Mouse (Mus musculus) thymus, postnatal 25 days (tissue): ENCODE measurements around the gene Abhd14a.
"Not testable (repeated sequence)": the region's sequence is repeated elsewhere in the genome, so short reads cannot be mapped to it uniquely, and the experiment has no call there.

Source experiments
- DNase-seq: peaks from one replicate; pipeline ENCODE4 v3.0.0; 2022

The Abhd14a gene

DNA sequence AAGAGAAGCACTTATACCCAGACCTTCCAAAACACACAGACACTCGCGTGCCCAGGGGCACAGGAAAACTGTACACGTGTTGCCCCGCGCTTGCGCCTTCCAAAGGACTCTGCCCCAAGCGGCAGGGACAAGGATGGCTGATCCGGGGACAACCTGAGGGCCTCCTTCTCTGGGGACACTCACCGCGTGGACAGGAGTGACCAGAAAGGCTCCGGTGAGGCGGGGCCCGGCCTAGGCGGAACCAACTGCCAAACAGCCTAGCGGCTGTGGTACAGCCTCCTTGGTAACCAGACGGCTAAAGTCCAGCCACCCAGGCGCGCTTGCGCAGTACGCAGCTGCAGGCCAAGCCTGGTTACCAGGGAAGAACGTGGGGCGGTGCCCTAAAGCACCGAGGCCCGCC, at the start of gene Abhd14a, which contains the start of gene Abhd14b:
Gene Abhd14a (minus strand): TSS at position 331 of the 400 bp plus-strand sequence.
Gene Abhd14b (plus strand): TSS at position 112 of the 400 bp plus-strand sequence.
- peak; percentile 77 for DNase-seq

DNA sequence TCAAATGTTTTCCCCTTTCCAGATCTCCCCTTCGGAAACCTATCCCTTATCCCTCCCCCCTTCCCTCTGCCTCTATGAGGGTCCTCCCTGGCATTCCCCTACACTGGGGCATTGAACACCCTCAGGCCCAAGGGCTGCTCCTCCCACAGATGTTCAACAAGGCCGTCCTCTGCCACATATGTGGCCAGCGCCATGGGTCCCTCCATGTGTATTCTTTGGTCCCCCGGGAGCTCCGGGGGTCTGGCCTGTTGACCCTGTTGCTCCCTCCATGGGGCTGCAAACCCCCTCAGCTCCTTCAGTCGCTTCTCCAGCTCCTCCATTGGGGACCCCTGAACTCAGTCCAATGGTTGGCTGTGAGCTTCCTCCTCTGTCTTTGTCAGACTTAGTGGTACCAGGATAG, 40.1 kb upstream of the Abhd14a start:
- not testable (repeated sequence) for DNase-seq

DNA sequence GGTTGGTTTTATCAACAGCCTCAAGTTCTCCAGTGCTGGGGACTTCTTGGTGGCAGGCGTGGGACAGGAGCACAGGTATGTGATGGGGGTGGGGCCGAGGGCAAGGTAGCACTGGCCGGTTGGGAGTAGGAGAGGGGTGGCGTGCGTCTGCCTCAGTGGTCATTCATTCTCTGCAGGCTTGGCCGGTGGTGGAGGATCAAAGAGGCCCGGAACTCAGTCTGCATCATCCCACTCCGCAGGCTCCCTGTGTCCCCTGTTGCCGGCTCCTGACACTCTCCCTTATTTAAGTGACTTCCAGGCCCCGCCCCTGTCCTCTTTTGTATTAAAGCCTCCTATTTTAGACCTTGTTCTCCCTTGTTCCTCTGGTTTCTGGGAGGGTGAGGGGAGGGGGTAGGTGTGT, 37.6 kb upstream of the Abhd14a start:
- DNase-seq, result no peak

DNA sequence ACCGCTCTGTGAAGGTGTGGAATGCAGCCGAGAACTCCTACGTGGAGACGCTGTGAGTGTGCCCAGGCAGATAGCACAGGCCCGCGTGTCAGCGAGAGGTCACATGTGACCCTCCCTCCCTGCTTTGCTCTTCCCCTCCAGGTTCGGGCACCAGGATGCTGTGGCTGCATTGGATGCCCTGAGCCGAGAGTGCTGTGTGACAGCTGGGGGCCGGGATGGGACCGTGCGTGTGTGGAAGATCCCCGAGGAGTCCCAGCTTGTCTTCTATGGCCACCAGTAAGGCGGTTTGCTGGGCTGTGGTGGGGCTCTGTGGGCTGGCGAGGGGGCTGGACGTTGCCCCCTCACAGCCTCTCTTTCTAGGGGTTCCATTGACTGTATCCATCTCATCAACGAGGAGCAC, 36.1 kb upstream of the Abhd14a start:
- no peak for DNase-seq

DNA sequence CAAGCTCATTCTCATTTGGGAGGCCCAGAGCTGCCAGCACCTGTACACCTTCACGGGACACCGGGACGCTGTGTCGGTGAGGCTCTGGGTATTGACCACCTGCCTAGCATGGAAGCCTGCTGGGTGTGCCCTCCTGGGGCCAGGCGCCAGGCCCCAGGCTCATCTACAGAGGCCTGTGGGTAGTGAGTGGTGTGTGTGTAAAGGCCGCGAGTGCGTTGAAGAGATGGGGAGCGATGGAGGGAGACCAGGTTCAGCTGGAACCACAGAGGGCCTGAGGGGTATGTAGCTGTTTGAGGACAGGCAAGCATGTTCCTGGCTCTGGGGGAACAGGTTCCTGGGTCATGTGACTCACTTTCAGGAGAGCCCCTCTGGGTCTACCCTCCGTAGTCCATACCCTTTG, 35.7 kb upstream of the Abhd14a start:
- no peak for DNase-seq

DNA sequence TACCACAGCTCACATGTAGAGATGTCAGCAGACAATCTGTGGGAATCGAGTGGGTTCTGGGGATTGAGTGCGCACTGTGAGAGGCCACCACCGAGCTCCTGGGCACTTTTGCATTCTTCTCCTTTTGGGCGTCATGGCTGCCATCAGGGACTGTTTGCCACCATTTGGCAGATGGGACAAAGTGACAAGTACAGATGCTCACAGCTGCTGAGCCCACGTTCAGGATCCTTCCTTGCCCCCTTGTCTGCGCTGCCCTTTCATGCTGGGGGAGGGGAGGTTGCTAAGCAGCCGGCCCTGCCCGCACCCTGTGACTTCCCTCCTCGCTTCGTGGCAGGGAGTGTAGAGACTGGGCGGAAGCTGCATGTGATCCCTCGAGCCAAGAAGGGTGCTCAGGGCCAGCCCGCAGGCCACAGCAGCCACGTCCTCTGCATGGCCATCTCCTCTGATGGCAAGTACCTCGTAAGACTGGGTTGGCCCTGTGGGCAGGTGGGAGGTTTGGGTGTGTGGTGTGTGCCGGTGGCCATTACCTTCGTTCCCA, 35.2 kb upstream of the Abhd14a start:
- no peak for DNase-seq

DNA sequence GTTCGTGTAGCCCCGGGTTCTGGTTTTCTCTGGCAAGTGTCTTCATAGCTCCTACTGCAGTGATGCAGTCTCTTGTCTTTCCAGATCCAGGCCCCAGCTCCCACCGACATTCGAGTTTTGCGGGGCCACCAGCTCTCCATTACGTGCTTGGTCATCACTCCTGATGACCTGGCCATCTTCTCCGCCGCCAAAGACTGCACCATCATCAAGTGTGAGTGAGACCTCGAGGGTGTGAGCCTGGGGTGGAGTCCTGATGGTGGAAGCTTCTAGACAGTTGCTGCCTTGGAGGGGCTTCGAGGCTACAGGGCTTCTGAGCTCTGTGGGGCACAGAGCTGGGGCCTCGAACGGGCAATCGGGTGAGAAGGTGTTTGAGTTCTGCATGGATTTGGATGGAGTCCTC, 34.2 kb upstream of the Abhd14a start:
- no peak for DNase-seq

DNA sequence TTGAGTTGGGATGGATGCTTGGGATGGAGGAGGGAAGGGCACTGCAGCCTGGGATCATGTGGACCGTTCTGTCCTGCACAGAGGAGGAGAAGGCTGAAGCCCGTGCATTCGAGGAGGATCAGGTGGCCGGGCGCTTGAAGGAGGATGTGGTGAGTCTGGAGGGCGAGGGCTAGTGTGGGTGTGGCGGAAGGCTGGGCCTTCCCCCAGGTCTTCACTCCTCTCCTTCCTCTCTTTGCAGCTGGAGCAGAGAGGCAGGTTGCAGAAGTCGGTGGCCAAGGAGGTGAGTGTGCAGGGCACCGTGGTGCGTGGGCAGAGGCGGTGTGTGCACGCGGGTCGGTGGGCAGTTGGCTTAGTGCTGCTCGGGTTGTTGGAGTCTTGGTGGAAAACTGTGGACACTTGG, 33.6 kb upstream of the Abhd14a start:
- no peak for DNase-seq

DNA sequence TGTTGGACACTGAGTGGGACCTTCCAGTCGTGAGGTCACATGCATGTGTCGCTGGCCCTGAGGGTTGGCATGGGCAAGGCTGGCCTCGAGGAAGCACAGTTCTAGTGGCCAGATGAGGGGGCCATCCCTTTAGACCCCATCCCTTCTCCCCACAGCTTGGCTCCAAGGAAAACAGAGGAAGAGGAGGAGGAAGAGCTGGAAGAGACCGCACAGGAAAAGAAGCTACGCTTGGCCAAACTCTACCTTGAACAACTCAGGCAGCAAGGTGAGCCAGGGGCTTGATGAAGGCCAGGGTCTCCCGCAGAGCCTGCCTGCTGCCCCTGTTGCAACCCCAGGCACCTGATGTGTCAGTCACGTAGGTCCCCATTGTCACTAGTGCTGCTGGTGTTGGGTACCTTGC, 33.1 kb upstream of the Abhd14a start:
- no peak for DNase-seq

DNA sequence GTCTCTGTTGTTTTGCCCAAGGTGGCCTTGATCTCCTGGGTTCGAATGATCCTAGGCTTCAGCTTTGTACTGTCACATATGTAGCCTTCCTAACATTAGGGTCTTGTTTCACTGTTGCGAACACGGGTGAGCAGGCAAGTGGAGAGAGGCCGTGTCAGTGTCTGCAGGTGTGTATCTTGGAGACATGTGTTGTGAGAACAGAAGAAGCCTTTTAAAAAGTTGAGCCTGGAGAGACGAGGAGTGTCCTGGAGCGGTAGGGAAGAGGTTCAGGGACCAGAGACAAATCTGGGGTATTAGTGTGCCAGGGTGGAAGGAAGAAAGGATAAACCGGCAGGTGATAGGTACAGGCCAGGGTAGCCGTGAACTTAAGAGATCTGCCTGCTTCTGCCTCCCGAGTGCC, 30.6 kb upstream of the Abhd14a start:
- DNase-seq, result no peak

DNA sequence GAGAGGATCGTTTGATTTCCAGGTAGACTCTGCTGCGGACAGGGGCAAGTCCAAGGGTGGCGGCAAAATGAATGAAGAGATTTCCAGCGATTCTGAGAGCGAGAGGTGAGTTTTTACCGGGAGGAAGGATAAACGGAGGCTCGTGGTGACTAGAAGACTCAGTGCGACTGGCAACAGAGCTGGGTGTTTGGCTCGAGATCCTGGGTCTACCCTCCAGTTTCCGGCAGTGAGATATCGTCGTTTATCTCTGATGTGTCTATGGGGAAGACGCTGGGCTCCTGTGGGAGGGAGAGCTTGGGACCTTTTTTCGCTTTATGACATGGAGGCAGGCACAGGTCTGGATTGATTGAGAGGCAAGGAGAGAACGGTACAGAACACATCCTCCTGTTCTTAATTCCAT, 30.2 kb upstream of the Abhd14a start:
- DNase-seq, result no peak

DNA sequence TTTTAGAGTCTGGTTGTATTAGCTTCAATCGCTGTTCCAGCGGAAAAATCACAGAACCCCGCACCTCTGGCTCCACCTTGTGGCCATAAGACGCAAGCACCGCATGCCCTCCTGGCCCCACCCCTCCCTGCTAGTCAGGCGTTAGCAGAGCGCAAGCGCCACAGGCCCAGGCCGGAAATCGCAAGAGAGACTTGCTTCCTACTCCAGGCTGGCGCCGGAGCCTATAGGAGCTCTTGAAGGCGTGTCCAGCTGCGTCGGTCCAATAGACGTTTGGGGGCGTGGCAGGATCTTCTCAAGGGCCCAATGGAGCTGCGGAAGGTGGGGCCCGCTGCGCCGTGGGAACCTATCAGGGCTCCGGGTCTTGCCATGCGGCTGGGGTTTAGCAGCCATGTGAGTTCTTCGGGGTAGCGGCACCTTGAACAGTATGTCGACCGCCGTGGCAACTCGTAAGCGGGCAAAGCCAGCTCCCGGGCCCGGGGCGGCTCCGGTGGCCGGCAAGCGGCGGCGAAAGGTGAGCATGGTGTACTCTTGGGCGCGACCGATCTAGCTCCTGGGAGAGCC, 29.5 kb upstream of the Abhd14a start, which contains the start of gene Parp3:
Gene Parp3 (minus strand): TSS at position 26 of the 561 bp plus-strand sequence.
- DNase-seq, result peak; percentile 97

DNA sequence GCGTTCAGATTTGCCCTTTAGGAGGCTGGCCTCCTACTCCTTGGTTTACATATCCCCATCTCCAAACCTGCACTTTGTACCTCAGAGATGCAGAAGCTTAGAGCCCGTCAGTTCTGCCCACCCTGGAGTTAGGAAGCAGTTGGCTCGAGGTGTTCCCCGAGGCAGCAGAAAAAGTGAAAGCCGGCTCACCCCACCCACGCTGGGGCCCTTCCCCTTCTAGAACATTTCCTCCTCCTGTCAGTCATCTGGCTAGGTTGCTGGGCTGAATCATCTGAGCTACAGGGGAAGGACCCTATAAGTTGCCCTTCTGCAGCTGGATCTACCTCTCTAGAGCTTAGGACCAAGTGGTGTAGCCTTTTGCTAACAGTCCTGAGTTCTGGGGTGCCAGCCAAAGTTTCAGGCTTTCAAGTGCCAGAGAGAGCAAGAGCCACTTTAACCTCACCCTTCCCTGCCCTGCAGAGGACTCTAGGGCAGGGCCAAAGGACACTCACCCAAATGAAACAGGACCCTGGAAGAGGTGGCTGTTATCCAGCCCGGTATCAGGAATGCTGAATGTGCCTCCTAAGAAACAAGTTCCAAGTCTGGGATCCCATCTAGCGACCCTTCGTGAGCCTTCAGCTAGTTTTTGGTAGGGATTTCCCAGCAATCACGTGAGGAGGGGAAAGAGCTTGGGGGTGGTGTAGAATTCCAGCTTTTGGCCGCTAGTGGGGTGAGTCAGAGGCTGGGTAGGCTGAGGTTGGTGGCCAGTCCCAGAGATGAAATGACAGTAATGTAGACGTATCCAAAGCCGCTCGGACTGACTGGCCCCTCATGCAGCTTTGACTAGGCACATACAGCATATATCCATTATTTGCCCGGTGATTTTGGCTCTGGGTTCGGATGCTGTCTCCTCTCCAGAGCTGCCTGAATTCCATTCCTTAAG, 28.8 kb upstream of the Abhd14a start:
- peak; percentile 81 for DNase-seq

DNA sequence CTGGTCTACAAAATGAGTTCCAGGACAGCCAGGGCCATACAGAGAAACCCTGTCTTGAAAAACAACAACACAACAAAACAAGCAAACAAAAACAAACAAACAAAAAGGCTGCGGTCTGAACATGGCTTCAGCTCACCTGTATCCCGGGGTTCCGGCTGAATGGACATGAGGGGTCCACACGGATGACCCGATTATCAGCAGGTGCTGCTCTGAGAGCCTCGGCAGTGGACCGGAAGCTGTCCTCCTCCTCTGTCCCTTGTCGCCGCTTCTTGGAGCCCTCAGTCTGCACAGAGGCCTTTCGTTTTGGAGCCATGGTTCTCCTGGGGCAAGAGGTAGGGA, 28.2 kb upstream of the Abhd14a start, which contains the start of gene Rrp9:
Gene Rrp9 (plus strand): TSS at position 301 of the 339 bp plus-strand sequence.
- no peak for DNase-seq

DNA sequence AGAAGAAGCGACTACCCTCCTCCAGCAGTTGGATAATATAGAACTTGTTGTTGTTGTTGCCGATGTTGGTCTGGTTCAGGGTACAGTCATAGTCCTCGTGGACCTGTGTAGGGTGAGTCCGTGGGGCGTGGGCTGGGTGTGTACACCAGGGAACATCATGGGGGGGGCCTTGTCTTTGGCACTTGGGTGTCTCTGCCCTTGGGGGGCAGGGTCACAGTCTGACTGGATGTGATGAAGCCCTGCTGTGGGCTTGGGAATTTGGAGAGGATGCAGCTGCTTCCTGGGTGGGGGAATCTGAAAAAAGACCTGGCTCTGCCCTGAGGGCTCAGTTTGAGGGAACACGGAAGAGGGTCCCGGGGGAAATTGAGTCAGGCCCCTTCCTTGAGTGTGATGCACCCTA, 27.6 kb upstream of the Abhd14a start:
- no peak for DNase-seq

DNA sequence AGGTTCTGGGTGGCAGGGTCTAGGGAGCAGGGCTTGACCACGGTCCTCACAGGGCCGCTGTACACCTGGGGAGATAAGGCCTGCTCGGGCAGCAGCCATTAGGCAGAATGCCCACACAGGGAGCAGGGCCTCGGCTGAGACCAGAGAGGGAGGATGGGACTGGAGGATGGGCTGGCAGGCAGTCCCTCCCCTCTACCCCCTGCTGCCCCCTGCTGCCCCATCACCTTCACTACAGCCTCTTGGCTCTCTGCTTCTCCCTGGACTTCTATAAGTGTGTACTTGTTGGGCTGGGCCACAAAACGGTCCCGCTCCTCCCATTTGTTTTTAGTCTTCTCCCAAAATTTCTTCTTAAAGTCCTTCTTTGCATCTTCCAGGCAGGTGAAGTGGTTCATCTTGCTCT, 27.0 kb upstream of the Abhd14a start:
- peak; percentile 70 for DNase-seq

DNA sequence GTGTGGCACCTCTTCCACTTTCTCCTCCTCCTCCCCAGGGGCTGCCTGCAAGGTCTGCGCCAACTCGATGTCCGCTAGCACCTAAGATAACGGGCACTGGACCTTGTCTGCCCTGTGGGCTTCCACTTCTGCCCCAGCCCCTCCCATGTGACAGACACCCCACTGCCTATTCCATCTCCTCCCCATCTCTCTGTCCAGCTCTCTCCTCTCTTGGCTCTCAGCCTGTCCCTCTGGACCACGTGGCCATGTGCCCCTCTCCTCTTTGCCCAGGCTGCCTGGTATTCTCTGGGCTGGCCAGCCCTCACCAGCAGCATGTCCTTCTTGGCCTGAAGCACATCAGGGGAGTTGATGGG, 26.3 kb upstream of the Abhd14a start:
- no peak for DNase-seq

DNA sequence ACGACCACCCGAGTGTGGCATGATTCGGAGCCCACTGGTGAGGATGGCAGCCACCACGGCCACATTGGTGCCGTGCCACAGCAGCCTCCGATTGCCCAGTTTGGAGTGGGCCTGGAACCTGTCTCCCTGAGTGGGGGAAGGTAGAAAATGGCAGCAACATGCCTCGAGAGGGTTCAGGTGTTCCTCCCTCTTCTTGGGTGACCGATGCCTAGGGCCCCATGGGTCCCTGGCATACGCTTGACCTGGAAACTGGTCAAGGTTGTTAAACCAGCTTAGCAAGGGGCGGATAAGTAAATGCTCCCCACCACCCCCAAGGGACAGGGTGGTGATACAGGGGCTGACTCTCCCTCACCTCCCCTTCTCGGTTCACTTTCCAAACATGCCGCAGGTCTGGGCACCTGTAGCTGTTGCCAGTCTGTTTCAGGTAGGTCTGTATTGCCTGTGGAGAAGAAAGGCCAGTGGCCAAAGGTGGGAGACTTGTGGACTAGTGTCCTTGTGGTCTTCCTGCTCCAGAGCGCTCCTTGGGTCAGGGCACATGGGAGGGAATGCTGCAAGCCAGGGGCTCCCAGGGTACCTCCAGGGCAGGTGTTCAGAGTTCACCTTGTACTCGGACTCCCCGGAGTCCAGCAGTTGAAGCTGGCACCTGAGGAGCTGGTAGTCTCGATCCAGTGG, 25.7 kb upstream of the Abhd14a start:
- no peak for DNase-seq

DNA sequence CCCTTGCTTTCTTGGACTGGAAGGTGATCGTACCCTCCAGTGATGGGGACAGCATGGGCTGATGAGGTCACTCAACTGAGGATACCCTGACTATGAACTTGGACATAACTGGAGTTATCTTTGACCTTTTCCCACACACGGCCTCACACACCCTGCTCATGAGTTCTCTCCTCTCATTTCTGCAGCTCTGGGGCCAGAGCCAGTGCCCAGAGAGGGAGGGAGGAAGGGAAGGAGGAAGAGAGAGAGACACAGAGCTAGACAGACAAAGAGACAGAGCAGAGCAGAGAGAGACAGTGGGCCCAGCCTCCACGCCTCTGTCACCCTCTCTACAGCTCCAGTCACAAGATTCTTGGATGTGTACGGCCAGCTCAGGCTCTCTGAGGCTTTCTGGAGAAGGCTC, 24.8 kb upstream of the Abhd14a start:
- no peak for DNase-seq

DNA sequence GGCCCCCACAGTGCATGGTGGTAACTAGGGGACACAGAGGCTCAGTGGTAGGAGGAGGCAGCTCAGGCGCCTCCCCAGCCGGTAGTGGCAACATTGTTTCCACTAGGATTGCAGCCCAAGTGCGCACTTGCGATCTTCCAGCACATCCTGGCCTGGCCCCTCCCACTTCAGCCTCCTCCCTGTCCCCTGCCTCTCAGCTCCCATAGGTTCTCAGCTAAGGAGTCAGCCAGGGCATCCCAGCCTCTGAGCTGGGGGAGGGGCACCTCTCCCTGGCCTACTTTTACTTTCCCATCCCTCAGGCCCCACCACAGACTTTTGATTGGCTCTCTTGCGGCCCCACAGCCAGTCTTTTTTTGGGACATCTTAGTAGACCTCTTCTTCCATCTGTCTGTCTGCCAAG, 24.4 kb upstream of the Abhd14a start:
- no peak for DNase-seq

DNA sequence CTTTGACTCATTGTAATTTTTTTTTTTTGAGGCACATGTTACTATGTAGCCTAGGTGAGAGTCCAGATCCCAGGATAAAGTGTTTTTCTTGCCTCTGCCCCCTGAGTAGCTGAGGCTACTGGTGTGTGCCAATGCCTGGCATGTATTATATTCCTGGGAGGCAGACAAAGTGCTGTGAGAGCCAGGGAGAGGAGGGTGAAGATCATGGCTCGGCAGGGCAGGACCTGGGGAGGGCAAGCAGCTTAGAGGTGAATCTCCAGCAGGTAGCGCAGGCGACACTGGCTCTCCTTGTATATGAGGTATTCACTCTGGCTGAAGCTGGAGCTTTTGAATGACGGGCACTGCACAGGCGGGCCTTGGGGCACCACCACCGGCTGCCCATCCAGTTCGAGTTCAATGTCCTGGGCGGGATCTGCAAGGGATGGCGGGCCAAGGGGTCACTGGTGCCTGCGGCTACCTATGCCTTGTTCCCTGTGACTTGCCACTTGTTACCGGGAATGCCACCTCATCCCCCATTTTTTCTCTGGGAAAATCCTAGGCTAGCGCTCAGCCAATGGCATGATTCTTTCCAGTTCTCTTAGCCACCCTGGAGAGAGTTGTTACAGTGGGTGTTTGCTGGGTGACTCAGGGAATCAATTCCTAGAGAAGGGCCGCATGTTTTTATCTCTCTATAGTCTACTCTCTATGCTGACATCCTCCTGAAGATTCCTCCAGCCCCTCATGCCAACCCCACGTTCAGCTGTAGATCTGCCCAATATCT, 23.7 kb upstream of the Abhd14a start:
- DNase-seq, result no peak

DNA sequence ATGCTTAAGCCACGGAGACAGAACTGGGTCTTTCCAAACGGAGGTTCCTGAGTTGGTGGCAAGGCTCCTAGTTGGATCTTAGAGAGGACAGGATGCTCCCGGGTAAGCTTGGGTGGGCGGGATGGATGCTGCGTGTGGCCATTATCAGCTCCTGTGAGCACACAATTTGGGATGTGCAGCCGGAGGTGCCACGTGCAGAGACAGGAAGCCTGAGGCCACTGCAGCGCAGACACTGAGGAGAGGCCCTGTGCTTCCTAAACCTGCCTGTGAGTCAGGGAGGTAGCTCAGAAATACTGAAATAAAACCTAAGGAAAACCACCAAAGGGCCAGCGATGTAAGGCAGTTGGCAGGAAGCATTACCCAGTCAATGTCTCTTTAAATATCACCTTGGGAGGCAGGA, 22.3 kb upstream of the Abhd14a start:
- DNase-seq, result no peak

DNA sequence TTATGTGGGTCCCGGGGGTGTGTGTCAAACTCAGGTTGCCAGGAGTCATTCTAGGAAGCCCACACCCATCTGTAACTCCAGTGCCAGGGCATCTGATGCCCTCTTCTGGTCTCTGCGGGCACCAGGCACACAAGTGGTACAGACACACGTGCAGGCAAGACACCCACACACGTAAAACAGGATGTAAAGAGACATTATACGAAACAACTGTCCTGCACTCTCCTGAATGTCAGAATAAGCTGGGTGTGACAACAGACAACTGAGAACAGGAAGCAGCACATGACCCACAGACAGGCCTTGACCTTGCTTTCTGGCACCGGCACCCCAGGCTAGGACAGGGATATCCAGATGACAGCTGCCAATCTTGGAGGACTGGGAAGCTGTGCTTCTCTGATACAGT, 21.8 kb upstream of the Abhd14a start:
- no peak for DNase-seq
